Mouse (Mus musculus) forebrain, embryonic 15.5 days (tissue): ENCODE data around the gene Prdm16. TPM values are rescaled to one million over a fixed set of nuclear protein-coding genes. Genes with fewer than 3 reads are reported as not detected.

Experiments
- ATAC-seq: fragments of 200-750 bp; cut with Nextera tagmentation; replicated peaks from 2 replicates; pipeline ENCODE4 v1.8.0; 2017; ENCODE audit warnings: mild to moderate bottlenecking, moderate TSS enrichment, moderate library complexity
- H3K27ac ChIP-seq: fragments of 300-500 bp; sonication (generic); replicated peaks from 2 replicates; pipeline ENCODE4 v1.5.1; 2015; ENCODE audit warnings: mild to moderate bottlenecking, inconsistent platforms
- H3K27me3 ChIP-seq: fragments of 300-500 bp; sonication (generic); 2 replicates; pipeline ENCODE4 v1.6.1; 2015; ENCODE audit warnings: inconsistent platforms
- H3K36me3 ChIP-seq: fragments of 300-500 bp; sonication (generic); 2 replicates; pipeline ENCODE4 v1.6.1; 2015; ENCODE audit warnings: mild to moderate bottlenecking, inconsistent platforms
- H3K4me1 ChIP-seq: fragments of 300-500 bp; sonication (generic); 2 replicates; pipeline ENCODE4 v1.6.1; 2015; ENCODE audit warnings: inconsistent platforms
- H3K4me2 ChIP-seq: fragments of 300-500 bp; sonication (generic); replicated peaks from 2 replicates; pipeline ENCODE4 v1.6.1; 2015; ENCODE audit warnings: mild to moderate bottlenecking, inconsistent platforms
- H3K4me3 ChIP-seq: fragments of 300-500 bp; sonication (generic); 2 replicates; pipeline ENCODE4 v1.5.1; 2015; ENCODE audit warnings: mild to moderate bottlenecking, inconsistent platforms
- H3K9ac ChIP-seq: fragments of 300-500 bp; sonication (generic); replicated peaks from 2 replicates; pipeline ENCODE4 v1.6.1; 2015; ENCODE audit warnings: mild to moderate bottlenecking, inconsistent platforms
- H3K9me3 ChIP-seq: fragments of 300-500 bp; sonication (generic); 2 replicates; pipeline ENCODE4 v1.6.1; 2016; ENCODE audit warnings: inconsistent platforms
- WGBS: fragments of 180-500 bp; shearing (Covaris S2); methylation state at CpG from one replicate; pipeline ENCODE4 v1.1.7; 2015; ENCODE audit warnings: mixed read lengths; 5-methylcytosine and 5-hydroxymethylcytosine counted together
- polyA plus RNA-seq: library from polyadenylated mRNA; unstranded; fragments of >200 nt; fragmentation: Nextera tagmentation; extraction: Ambion mirVana; gene quantifications from 2 replicates; pipeline ENCODE4 v1.2.1, GENCODE M21; 2015

The Prdm16 gene
- polyA plus RNA-seq, 1 experiment from 2014 or later, result 33.5 TPM

DNA sequence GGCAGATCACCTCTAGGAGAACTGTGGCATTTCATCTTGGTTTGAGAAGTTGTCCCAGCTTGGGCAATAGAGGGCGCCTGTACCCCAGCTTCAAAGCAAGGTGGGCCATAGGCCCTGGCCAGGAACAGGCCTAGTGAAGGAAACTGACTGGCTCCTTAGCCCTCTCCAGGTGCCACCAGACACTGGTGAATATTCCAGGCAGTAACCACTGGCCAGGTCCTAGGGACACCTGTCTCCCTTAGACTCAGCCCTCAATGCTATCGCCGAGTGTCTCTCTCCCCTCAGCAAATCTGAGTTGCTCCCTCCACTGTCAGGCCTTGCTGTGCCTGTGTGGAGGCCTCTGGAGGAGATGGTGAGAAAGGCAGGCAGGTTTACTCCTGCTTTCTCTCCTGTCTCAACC lies 187.3 kb downstream of the Prdm16 start:
- Histone ChIP-seq H3K27me3 (no peaks in the 10 kb centered on the region), H3K36me3 (no peaks in the 10 kb centered on the region), H3K4me1 (peaks cover 11% of the 10 kb centered on the region), H3K4me2 (no peak overlapping the region), H3K9me3 (no peaks in the 10 kb centered on the region), H3K9ac (no peak overlapping the region), H3K4me3 (no peak overlapping the region), H3K27ac (0 out of 2 replicates have a peak overlapping the region, but pooled peaks have one; percentile 7)
- WGBS, result 12% methylated on average over 3 of the region's 3 CpGs
- ATAC-seq, result peak; percentile 57; the same call in 1 of the 2 replicates

DNA sequence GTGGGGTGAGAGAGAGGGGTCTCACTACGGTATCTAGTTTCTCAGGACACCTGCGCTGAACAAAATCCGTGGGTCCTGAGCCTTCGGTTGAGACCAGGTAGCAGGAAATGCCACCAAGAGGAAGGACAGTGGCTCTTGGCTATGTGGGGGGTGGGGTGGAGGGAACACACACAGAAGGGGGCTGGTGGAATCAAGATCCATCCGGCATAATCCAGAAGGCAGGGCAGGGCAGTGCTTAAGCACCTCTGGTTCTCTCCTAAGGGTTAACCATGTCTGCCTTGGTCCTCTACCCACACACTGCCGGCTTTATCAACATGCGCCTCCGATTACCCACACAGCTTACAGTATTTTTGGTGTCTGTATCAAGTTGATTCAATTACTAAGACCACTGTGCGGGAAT lies 191.0 kb downstream of the Prdm16 start:
- Histone ChIP-seq H3K27me3 (no peaks in the 10 kb centered on the region), H3K4me1 (0 out of 2 replicates have a peak, but pooled peaks cover 2% of the 10 kb centered on the region), H3K4me2 (no peak overlapping the region), H3K9ac (no peak overlapping the region), H3K27ac (no peak overlapping the region), H3K4me3 (no peak overlapping the region), H3K36me3 (no peaks in the 10 kb centered on the region), H3K9me3 (no peaks in the 10 kb centered on the region)
- 65% methylated on average over 9 of the region's 9 CpGs for WGBS
- ATAC-seq, result no peak

DNA sequence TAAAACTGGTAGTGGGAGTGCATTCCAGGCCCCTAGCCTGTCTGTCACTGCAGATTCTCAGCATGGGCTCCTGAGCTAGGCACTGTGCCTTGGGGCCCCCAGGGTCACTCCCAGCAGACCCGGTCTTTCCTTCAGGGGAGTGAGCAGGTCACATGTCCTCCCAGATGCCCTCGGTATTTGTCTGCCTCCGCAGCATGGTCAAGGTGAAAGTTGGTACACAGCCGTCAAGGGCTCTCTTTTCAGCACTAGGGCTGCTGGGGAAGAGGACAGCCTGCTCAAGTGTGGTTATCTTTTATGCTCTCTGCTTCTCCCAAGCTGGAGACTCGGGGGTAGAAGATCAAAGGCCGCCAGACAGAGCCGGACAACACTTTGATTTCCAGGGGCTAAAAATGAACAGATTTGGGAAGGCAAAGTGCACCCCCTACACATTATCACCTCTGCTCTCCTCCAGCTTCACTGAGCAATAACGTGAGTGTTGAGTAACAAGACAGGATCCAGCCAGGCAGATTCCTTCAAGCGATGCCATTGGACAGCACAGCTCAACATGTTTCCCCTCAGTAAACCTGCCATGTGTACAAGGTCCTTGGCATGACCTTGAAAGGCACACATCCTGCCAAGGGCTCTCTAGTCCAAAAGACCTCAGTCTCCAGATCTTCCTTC lies 193.9 kb downstream of the Prdm16 start:
- Histone ChIP-seq H3K9ac (no peak overlapping the region), H3K4me3 (no peak overlapping the region), H3K4me2 (no peak overlapping the region), H3K27ac (no peak overlapping the region), H3K27me3 (no peaks in the 10 kb centered on the region), H3K4me1 (no peaks in the 10 kb centered on the region), H3K36me3 (no peaks in the 10 kb centered on the region), H3K9me3 (no peaks in the 10 kb centered on the region)
- no peak for ATAC-seq
- WGBS, result 51% methylated on average over 9 of the region's 9 CpGs

DNA sequence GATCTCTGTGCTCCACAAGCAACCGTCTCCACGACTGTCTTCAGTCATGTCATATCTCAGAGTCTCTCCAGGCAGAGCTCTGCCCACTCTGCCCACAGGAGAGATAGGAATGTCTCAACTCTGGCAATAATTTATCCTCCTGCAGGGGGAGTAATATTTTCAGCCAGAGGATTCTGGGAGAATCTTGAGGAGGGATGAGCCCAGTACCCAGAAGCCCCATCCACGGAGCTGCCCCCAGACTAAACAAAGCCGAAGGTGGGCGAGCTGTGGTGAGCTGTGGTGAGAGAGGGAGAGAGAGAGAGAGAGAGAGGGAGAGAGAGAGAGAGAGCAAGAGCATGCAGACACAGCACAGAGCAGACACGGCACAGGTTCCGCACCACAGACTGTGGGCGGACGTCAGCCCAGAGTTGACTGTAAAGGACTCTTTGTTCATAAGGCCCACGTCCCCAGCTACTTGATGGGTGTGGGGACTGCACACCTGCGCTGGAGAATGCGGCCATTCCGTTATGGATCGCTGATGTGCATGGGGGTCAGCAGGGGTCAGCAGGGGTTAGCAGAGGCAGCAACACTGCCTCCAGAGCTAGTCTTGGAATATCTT lies 197.1 kb downstream of the Prdm16 start:
- Histone ChIP-seq H3K36me3 (no peaks in the 10 kb centered on the region), H3K9me3 (no peaks in the 10 kb centered on the region), H3K4me3 (no peak overlapping the region), H3K27ac (no peak overlapping the region), H3K27me3 (no peaks in the 10 kb centered on the region), H3K4me2 (no peak overlapping the region), H3K4me1 (no peaks in the 10 kb centered on the region), H3K9ac (no peak overlapping the region)
- 77% methylated on average over 14 of the region's 14 CpGs for whole genome bisulfite sequencing
- no peak for ATAC-seq

DNA sequence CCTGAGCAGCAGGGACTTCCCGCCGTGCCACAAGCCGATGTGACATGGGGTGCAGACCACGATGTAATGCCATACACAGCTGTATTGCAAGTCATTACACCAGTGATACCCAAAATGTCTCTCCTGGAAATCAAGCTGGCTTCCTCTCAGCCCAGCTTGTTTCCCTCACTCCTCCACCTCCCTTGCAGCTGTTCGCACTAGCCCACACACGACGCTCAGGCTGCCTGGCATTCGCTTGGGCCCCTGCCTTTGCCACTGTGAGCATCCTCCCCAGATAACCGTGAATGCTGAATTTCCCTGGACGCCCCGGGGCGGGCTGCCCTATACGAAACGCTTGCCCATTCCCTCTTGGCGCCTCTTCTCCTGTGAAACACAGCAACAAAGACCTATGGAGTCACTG lies 198.1 kb downstream of the Prdm16 start:
- WGBS, result 76% methylated on average over 15 of the region's 15 CpGs
- no peaks in the 10 kb centered on the region for H3K4me1 ChIP-seq
- H3K9me3 ChIP-seq, result no peaks in the 10 kb centered on the region
- H3K36me3 ChIP-seq, result no peaks in the 10 kb centered on the region
- no peak overlapping the region for H3K27ac ChIP-seq
- no peak overlapping the region for H3K4me3 ChIP-seq
- H3K27me3 ChIP-seq, result no peaks in the 10 kb centered on the region
- ATAC-seq, result no peak
- no peak overlapping the region for H3K9ac ChIP-seq
- H3K4me2 ChIP-seq, result no peak overlapping the region

DNA sequence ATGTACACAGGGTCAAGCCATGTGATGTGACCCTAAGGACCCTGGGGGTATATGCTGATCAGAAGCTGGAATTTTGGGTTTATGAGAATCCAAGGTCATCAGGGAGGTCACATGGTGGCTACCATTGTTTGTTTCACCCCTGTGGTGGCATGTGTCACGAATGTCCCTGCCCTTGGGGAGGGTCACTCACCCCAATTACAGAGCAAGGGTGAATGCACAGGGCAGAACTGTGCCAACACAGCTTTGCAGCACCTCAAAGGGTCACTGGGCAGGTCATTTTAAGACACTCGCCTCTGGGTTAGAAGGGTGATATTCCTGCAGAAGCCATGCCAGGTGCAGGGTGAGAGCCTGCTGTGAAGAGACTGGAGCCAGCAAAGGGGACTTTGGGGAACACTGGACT lies 206.9 kb downstream of the Prdm16 start:
- 72% methylated on average over 2 of the region's 2 CpGs for WGBS
- Histone ChIP-seq H3K36me3 (no peaks in the 10 kb centered on the region), H3K27me3 (no peaks in the 10 kb centered on the region), H3K4me3 (no peak overlapping the region), H3K9me3 (no peaks in the 10 kb centered on the region), H3K4me1 (peaks cover 8% of the 10 kb centered on the region), H3K9ac (no peak overlapping the region), H3K27ac (no peak overlapping the region), H3K4me2 (no peak overlapping the region)
- no peak for ATAC-seq

DNA sequence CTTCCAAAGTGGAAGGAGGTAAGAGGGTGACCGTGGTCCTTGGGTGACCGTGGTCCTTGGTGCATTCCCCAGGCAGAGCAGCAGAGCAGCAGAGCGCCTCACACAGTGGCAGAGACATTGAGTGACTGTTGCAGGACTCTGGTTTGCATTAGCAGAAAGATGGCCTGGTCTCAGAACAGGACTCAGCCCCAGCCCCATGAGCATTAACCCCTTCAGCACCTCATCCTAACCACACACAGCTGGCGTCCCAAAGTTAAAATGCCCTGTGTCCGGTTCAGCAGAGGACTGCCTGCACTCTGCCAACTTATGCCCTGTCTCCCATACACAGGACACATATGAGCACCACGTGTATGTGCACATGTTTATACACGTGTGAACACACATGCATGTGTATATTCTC lies 209.8 kb downstream of the Prdm16 start:
- Histone ChIP-seq H3K27ac (no peak overlapping the region), H3K4me3 (no peak overlapping the region), H3K9me3 (no peaks in the 10 kb centered on the region), H3K36me3 (no peaks in the 10 kb centered on the region), H3K9ac (no peak overlapping the region), H3K4me1 (peaks cover 32% of the 10 kb centered on the region), H3K4me2 (no peak overlapping the region), H3K27me3 (no peaks in the 10 kb centered on the region)
- ATAC-seq, result no peak
- 86% methylated on average over 7 of the region's 7 CpGs for WGBS

DNA sequence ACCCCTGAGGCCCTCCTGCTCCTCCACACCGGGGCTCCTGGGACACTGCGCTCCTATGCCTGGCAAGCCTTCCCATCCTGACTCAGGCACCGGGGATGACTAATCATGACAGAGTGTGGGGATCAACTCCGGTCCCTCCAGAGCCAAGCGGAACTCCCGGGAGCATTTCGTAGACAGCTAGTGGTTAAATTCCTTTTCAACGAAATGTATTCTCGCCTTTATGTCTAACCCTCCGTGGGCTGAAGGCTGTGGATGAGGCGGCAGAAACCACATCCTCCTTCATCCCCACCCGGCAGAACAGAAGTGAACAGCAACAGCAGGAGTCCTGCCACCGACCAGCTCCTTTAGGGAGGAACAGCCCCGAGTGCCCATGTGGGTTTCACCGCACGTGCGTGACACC lies 211.4 kb downstream of the Prdm16 start:
- 66% methylated on average over 17 of the region's 17 CpGs for WGBS
- ATAC-seq, result peak; percentile 48; the same call in 1 of the 2 replicates

DNA sequence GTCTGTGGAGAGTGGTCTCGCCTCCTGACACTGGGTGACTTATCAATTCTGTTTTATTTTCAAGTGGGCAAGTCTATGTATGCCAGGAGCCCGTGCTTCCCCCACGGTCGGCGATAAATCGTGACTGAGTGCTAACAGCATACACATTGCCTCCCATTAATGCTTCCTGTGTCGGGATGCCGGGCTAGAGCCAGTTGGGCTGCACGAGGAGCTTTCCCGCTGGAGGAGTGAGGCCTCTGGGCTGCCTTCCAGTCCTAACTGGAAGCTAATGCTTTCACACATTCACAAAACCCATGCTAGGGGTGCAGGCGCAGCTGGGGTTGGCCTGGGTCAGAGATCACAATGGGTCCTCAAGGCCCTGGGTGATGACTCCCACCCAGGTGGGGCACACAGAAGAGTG lies 212.0 kb downstream of the Prdm16 start:
- Histone ChIP-seq H3K9ac (no peak overlapping the region), H3K36me3 (no peaks in the 10 kb centered on the region), H3K9me3 (no peaks in the 10 kb centered on the region), H3K27me3 (no peaks in the 10 kb centered on the region), H3K4me1 (peaks cover 38% of the 10 kb centered on the region), H3K27ac (no peak overlapping the region), H3K4me2 (no peak overlapping the region), H3K4me3 (no peak overlapping the region)
- 38% methylated on average over 11 of the region's 11 CpGs for WGBS
- 0 out of 2 replicates have a peak, but pooled peaks have one; percentile 49 for ATAC-seq

More for the DNA sequence above, 211.4 kb downstream of the Prdm16 start:
- H3K4me1 ChIP-seq, result peaks cover 32% of the 10 kb centered on the region
- no peak overlapping the region for H3K9ac ChIP-seq
- no peak overlapping the region for H3K4me2 ChIP-seq
- no peak overlapping the region for H3K4me3 ChIP-seq
- H3K9me3 ChIP-seq, result no peaks in the 10 kb centered on the region
- H3K27me3 ChIP-seq, result no peaks in the 10 kb centered on the region
- no peak overlapping the region for H3K27ac ChIP-seq
- no peaks in the 10 kb centered on the region for H3K36me3 ChIP-seq

DNA sequence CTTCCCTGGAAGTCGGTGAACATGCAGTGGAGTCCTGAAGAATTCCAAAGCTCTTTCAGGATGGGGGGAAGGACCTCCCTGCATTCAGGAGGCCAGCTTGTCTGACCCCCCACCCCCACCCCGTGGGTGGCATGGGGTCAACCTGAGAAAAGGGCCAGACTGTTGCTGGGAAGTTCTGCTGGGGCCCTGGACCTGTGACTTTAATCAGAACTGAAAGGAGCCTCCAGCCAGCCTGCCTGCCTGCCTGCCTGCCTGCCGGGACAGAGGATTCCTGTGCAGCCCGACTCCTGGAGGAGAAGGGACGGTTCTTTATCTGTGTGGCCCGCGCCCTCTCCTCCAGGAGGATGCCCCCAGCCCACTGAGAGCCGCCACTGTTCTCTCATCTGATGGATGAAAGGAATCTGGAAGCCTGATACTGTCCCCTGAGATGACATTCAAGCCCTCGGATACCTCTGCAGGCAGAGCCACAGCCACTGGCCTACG lies 214.2 kb downstream of the Prdm16 start:
- H3K9ac ChIP-seq, result no peak overlapping the region
- peaks cover 40% of the 10 kb centered on the region for H3K4me1 ChIP-seq
- H3K4me3 ChIP-seq, result no peak overlapping the region
- 11% methylated on average over 10 of the region's 10 CpGs for WGBS
- no peak for ATAC-seq
- H3K27me3 ChIP-seq, result no peaks in the 10 kb centered on the region
- H3K4me2 ChIP-seq, result no peak overlapping the region
- H3K9me3 ChIP-seq, result no peaks in the 10 kb centered on the region
- no peaks in the 10 kb centered on the region for H3K36me3 ChIP-seq
- H3K27ac ChIP-seq, result no peak overlapping the region

DNA sequence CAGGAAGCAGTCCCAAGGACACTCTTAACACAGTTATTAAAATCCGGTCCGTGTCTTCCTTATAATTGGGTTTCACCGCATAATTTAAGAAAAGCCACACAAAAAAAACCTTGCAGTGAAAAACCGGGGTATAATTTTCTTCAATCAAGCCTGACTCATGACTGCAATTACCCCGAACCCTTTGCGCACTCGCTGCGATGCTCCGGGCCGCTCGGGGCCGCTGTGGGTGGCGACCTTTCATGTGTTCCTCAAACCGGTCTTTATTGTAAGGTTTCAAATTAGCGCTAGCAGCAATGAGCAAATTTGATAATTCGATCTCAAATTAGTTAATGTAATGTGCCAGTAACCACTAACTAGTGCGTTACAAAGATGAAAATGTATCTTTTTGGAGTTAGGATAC lies 215.9 kb downstream of the Prdm16 start:
- H3K4me1 ChIP-seq, result peaks cover 40% of the 10 kb centered on the region
- H3K27ac ChIP-seq, result no peak overlapping the region
- no peaks in the 10 kb centered on the region for H3K27me3 ChIP-seq
- H3K9ac ChIP-seq, result no peak overlapping the region
- H3K4me3 ChIP-seq, result no peak overlapping the region
- no peaks in the 10 kb centered on the region for H3K9me3 ChIP-seq
- H3K4me2 ChIP-seq, result no peak overlapping the region
- WGBS, result 57% methylated on average over 17 of the region's 17 CpGs
- ATAC-seq, result no peak
- H3K36me3 ChIP-seq, result no peaks in the 10 kb centered on the region

DNA sequence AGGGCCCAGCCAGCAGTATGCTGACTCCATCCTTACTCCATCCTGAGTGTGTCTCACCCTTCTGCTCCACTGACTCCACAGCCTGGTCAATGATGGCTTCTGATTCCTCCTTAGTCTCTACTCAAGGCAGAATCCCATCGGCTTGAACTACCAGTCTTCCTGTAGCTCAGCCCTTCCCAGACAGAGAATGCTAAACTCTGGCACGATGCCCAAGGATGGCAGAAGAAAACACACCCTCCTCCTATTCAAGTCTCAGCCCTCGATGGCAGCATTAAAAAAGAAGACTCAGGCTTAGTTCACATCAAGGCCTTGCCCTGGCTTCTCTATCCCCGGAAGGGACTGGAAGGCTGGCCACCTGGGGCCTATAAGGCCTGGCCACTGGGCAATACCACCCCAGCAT lies 216.9 kb downstream of the Prdm16 start:
- H3K4me3 ChIP-seq, result no peak overlapping the region
- WGBS, result 50% methylated on average over 4 of the region's 4 CpGs
- H3K36me3 ChIP-seq, result no peaks in the 10 kb centered on the region
- peaks cover 33% of the 10 kb centered on the region for H3K4me1 ChIP-seq
- H3K27ac ChIP-seq, result peak overlapping the region; percentile 41
- no peak overlapping the region for H3K4me2 ChIP-seq
- ATAC-seq, result peak; percentile 39; the same call in 1 of the 2 replicates
- H3K9me3 ChIP-seq, result no peaks in the 10 kb centered on the region
- H3K27me3 ChIP-seq, result no peaks in the 10 kb centered on the region
- no peak overlapping the region for H3K9ac ChIP-seq
